Mouse (Mus musculus): Measurements from ENCODE around the gene Olfr96.
A peak's percentile ranks its signal among the peaks of the same experiment; 100 is the strongest.
"Not testable (repeated sequence)": the region's sequence is repeated elsewhere in the genome, so short reads cannot be mapped to it uniquely, and the experiment has no call there.

The Olfr96 gene

GRCm38 (mm10) chr17:37219846-37220245 lies at the start of gene Olfr96:
Olfr96 (plus strand) TSS chr17:37220146.
- DNase-seq (ENCODE audit: low spot score in 2 of 2): no peak

- DNase-seq (ENCODE audit: low spot score in 2 of 2): no peak
Observed at GRCm38 (mm10) chr17:37185474-37185873, 34.5 kb upstream of the Olfr96 start.

GRCm38 (mm10) chr17:37190711-37191110 lies 29.2 kb upstream of the Olfr96 start:
- DNase-seq (ENCODE audit: low spot score in 2 of 2): peak in 1 of 2 experiments; percentile 53

GRCm38 (mm10) chr17:37193032-37193431 lies 26.9 kb upstream of the Olfr96 start:
- no peak for DNase-seq (ENCODE audit: low spot score in 2 of 2)

GRCm38 (mm10) chr17:37193656-37194055 lies 26.3 kb upstream of the Olfr96 start, which contains the start of gene Ubd:
Ubd (plus strand) TSS chr17:37193892.
- no peak for DNase-seq (ENCODE audit: low spot score in 2 of 2)

GRCm38 (mm10) chr17:37194782-37195181 lies 25.2 kb upstream of the Olfr96 start:
- peak in 1 of 2 experiments; percentile 39 for DNase-seq (ENCODE audit: low spot score in 2 of 2)

GRCm38 (mm10) chr17:37196845-37197724 lies 22.9 kb upstream of the Olfr96 start:
- peak in 1 of 2 experiments; percentile 24 for DNase-seq (ENCODE audit: low spot score in 2 of 2)

GRCm38 (mm10) chr17:37200894-37201293 lies 19.1 kb upstream of the Olfr96 start, which contains the start of gene Olfr94:
Olfr94 (minus strand) TSS chr17:37200994.
- DNase-seq (ENCODE audit: low spot score in 2 of 2): no peak

GRCm38 (mm10) chr17:37203206-37203916 lies 16.6 kb upstream of the Olfr96 start:
- DNase-seq (ENCODE audit: low spot score in 2 of 2): peak; percentile 39 to 91

GRCm38 (mm10) chr17:37203917-37204236 lies 16.1 kb upstream of the Olfr96 start:
- no peak for DNase-seq (ENCODE audit: low spot score in 2 of 2)

- DNase-seq (ENCODE audit: low spot score in 2 of 2): peak in 1 of 2 experiments; percentile 23
Observed at GRCm38 (mm10) chr17:37210884-37211768, 8.8 kb upstream of the Olfr96 start.

- DNase-seq (ENCODE audit: low spot score in 2 of 2): no peak
Observed at GRCm38 (mm10) chr17:37213018-37213417, 6.9 kb upstream of the Olfr96 start, which contains the start of gene Olfr95. Olfr95 (minus strand) TSS chr17:37213118.

GRCm38 (mm10) chr17:37218486-37218885 lies 1.5 kb upstream of the Olfr96 start:
- no peak for DNase-seq (ENCODE audit: low spot score in 2 of 2)

GRCm38 (mm10) chr17:37221879-37222278 lies 1.9 kb downstream of the Olfr96 start:
- DNase-seq (ENCODE audit: low spot score in 2 of 2): no peak

GRCm38 (mm10) chr17:37237230-37237629 lies 17.3 kb downstream of the Olfr96 start, which contains the start of gene Olfr97:
Olfr97 (minus strand) TSS chr17:37237330.
- not testable (repeated sequence) for DNase-seq (ENCODE audit: low spot score in 2 of 2)

GRCm38 (mm10) chr17:37242198-37242597 lies 22.3 kb downstream of the Olfr96 start:
- no peak for DNase-seq (ENCODE audit: low spot score in 2 of 2)

- peak in 1 of 2 experiments; percentile 60 for DNase-seq (ENCODE audit: low spot score in 2 of 2)
Observed at GRCm38 (mm10) chr17:37246715-37247114, 26.8 kb downstream of the Olfr96 start.

GRCm38 (mm10) chr17:37249460-37249859 lies 29.5 kb downstream of the Olfr96 start:
- no peak for DNase-seq (ENCODE audit: low spot score in 2 of 2)

GRCm38 (mm10) chr17:37250544-37250943 lies 30.6 kb downstream of the Olfr96 start:
- peak in 1 of 2 experiments; percentile 15 for DNase-seq (ENCODE audit: low spot score in 2 of 2)

- DNase-seq (ENCODE audit: low spot score in 2 of 2): no peak
Observed at GRCm38 (mm10) chr17:37263626-37264025, 43.7 kb downstream of the Olfr96 start, which contains the start of gene Olfr98. Olfr98 (minus strand) TSS chr17:37263749.

- DNase-seq (ENCODE audit: low spot score in 2 of 2): peak; percentile 72 to 97
Observed at GRCm38 (mm10) chr17:37270058-37270701, 50.2 kb downstream of the Olfr96 start, which contains the start of gene H2-M3. H2-M3 (plus strand) TSS chr17:37270220.

Data from left cerebral cortex, adult 9 months (tissue).